Mouse (Mus musculus) adrenal gland, postnatal 0 days (tissue): Measurements from ENCODE around the gene Foxk1. TPM values are rescaled to one million over a fixed set of nuclear protein-coding genes. Genes with fewer than 3 reads are reported as not detected.

Experiments used
- polyA plus RNA-seq: library from polyadenylated mRNA; unstranded; fragments of >200 nt; fragmentation: Nextera tagmentation; extraction: Ambion mirVana; gene quantifications from 2 replicates; pipeline ENCODE4 v1.2.1, GENCODE M21; 2015

Gene Foxk1
- polyA plus RNA-seq = 5.6 and 6.9 TPM in 2 replicates

DNA sequence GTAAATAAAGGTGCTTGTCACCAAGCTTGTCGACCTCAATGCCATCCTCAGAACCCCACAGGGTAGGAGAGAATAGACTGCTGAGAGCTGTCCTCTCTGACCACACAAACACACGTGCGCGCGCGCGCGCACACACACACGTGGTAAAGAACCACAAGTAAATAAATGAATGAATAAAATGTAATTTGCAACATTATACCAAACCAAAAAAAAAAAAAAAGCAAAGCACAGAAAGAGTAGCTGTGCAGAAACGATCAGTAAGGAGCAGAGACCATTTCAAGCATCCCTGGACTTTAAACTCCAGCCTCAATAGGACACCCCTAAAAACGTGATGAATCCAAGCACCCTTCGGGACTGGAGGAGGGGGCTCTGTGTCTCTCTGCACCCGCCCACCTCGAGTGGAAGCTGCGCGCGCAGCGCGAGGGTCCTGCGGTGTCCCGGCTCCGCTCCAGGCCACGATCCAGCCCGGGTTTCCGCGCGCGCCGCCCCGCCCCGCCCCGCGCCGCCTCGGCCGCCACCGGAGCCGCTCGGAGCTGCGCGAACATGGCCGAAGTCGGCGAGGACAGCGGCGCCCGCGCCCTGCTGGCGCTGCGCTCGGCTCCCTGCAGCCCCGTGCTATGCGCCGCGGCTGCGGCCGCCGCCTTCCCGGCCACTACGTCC, at the start of gene Foxk1:
Gene Foxk1 (plus strand): TSS at position 517 of the 660 bp plus-strand sequence.

GRCm38 (mm10) chr5:142463461-142464454, 62.5 kb downstream of the Foxk1 start, which contains the start of gene Ap5z1:
TSS of gene Ap5z1 (plus strand) at chr5:142463944.

Other genes with a start within 250 kb of the Foxk1 start
- gene Ap5z1, start 62.4 kb downstream of the Foxk1 start, polyA plus RNA-seq = 5.5 and 9.3 TPM in 2 replicates
- not detected in 2 replicates for gene Papolb, start 128.6 kb downstream of the Foxk1 start, polyA plus RNA-seq
- gene Radil, start 149.6 kb downstream of the Foxk1 start, polyA plus RNA-seq = 1.9 and 2.0 TPM in 2 replicates
- gene Mmd2, start 207.3 kb downstream of the Foxk1 start, polyA plus RNA-seq = 8.0 and 8.7 TPM in 2 replicates
- 28.1 and 51.5 TPM in 2 replicates for gene Wipi2, start 226.2 kb downstream of the Foxk1 start, polyA plus RNA-seq